Mouse (Mus musculus): ENCODE data around the gene Egln3.

The Egln3 gene

GRCm38 (mm10) chr12:54202765-54203655 lies 650 bp downstream of the Egln3 start:
- no peak for DNase-seq (ENCODE audit: inconsistent ontology term)

- DNase-seq (ENCODE audit: inconsistent ontology term) = no peak
Measured at GRCm38 (mm10) chr12:54202276-54202675, 1.4 kb downstream of the Egln3 start.

GRCm38 (mm10) chr12:54200856-54201255 lies 2.8 kb downstream of the Egln3 start:
- no peak for DNase-seq (ENCODE audit: inconsistent ontology term)

GRCm38 (mm10) chr12:54200172-54200571 lies 3.5 kb downstream of the Egln3 start:
- DNase-seq (ENCODE audit: inconsistent ontology term) = no peak

GRCm38 (mm10) chr12:54198282-54198918 lies 5.3 kb downstream of the Egln3 start:
- no peak for DNase-seq (ENCODE audit: inconsistent ontology term)

- no peak for DNase-seq (ENCODE audit: inconsistent ontology term)
Measured at GRCm38 (mm10) chr12:54197849-54198248, 5.8 kb downstream of the Egln3 start.

- DNase-seq (ENCODE audit: inconsistent ontology term) = peak; percentile 84
Measured at GRCm38 (mm10) chr12:54197301-54197782, 6.3 kb downstream of the Egln3 start.

- DNase-seq (ENCODE audit: inconsistent ontology term) = no peak
Measured at GRCm38 (mm10) chr12:54196881-54197280, 6.8 kb downstream of the Egln3 start.

GRCm38 (mm10) chr12:54194159-54194558 lies 9.5 kb downstream of the Egln3 start:
- peak; percentile 68 for DNase-seq (ENCODE audit: inconsistent ontology term)

- DNase-seq (ENCODE audit: inconsistent ontology term) = no peak
Measured at GRCm38 (mm10) chr12:54192305-54192661, 11.4 kb downstream of the Egln3 start.

- DNase-seq (ENCODE audit: inconsistent ontology term) = peak; percentile 94
Measured at GRCm38 (mm10) chr12:54191608-54192304, 11.9 kb downstream of the Egln3 start.

- no peak for DNase-seq (ENCODE audit: inconsistent ontology term)
Measured at GRCm38 (mm10) chr12:54191181-54191580, 12.5 kb downstream of the Egln3 start.

GRCm38 (mm10) chr12:54187812-54188600 lies 15.7 kb downstream of the Egln3 start:
- peak; percentile 92 for DNase-seq (ENCODE audit: inconsistent ontology term)

- DNase-seq (ENCODE audit: inconsistent ontology term) = peak; percentile 57
Measured at GRCm38 (mm10) chr12:54186926-54187623, 16.6 kb downstream of the Egln3 start.

- DNase-seq (ENCODE audit: inconsistent ontology term) = no peak
Measured at GRCm38 (mm10) chr12:54184264-54184663, 19.4 kb downstream of the Egln3 start.

- DNase-seq (ENCODE audit: inconsistent ontology term) = no peak
Measured at GRCm38 (mm10) chr12:54178323-54178722, 25.3 kb downstream of the Egln3 start.

- DNase-seq (ENCODE audit: inconsistent ontology term) = no peak
Measured at GRCm38 (mm10) chr12:54168786-54169185, 34.9 kb downstream of the Egln3 start.

GRCm38 (mm10) chr12:54167737-54168136 lies 35.9 kb downstream of the Egln3 start:
- DNase-seq (ENCODE audit: inconsistent ontology term) = no peak

- DNase-seq (ENCODE audit: inconsistent ontology term) = no peak
Measured at GRCm38 (mm10) chr12:54164724-54165050, 39.0 kb downstream of the Egln3 start.

- DNase-seq (ENCODE audit: inconsistent ontology term) = no peak
Measured at GRCm38 (mm10) chr12:54164040-54164723, 39.5 kb downstream of the Egln3 start.

All from Muller cell, postnatal 12 days (primary cell).